Mouse (Mus musculus) c-Kit-positive CD71-negative TER-119-negative erythroid progenitor cells, embryonic 14.5 days (primary cell): ENCODE measurements at regions not wholly inside any gene's neighbourhood (a gene's known extent, or its start where the extent isn't known, plus 50 kb on each side); places are given as distances from the start of the nearest gene placed in this dataset.

Experiments
- DNase-seq: peaks from one replicate; pipeline ENCODE4 v3.0.0-alpha.2; 2013; ENCODE audit warnings: low read depth

DNA sequence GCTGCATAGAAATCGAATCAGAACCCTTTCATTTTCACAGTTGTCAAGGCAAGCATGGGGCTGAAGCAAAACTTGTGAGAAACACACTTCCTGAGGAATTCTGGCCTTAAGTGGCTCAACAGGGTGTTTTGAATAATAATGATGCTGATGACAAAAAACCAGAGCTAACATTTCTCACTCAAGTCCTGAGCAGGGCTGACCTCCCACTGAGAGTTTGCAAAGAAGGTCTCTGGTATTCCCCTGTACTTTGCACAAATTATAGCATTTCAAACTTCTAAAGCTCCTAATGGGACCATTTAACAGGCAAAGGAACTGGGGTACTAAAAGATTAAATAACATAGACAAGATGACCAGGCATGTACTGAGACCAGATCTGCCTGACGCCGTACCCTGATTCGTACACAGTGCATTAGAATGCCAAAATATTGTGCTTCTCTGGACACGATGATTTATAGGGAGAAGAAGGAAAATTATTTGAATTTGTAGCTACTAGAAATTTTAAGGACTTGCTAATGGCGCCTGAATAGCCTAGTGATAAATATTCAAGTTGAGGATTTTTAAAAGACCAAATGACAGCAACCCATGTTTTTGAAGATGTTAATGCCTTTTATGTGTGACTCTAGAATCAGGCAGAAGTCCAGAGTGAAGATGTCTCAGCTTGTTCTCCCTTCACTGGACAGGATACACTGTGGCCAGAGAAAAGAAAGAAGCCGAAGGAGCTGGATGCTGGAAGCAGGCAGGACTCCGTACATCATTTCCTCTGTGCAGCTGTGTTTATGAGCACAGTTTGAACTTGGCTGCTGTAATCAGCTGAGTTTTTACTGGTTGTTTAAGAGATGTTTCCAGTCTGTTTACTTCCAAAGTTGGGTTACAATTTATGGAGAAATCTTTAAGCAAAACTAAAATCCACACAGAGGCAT is 1056.7 kb downstream of the Fam19a2 start:
- DNase-seq = no peak

DNA sequence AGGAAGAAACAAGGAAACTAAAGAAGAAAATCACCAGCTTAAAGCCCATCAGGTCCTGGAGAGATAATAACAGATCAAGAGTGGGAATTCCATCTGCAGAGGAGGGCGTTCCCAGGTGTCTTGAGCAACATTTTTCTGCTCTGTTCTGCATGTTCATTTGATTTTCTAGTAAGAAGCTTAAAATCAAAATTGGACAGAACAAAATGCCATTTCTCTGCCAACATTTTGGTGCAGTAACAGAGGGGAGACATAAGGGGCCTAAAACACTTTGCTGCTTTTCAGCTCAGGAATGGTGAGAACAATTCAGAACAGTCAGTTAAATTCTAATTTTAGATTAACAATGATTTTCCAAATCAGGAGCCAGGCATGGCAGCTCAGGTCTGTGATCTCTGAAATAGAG is 1056.8 kb downstream of the Slc16a7 start:
- no peak for DNase-seq

DNA sequence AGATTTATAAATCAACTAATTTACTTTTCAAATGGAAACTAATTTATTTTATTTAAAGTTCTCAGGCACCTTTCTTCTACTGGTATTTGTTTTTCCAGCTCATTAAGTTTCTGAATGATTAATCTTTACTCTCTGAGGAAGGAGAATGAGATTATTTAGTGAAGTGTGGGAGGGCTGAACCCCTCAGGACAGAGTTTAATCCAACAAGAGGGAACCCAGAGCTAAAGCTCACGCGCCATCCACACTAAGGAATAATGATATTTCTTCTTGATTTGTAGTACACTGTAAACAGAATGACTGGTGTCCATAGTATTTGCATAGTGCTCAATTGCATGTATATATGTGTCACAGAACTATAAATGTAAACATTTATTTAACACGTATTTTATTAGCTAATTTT is 1050.3 kb downstream of the Slc16a7 start:
- no peak for DNase-seq

- DNase-seq = peak; percentile 1
Observed at GRCm38 (mm10) chr10:124349300-124349699, 1040.0 kb downstream of the Slc16a7 start.

- no peak for DNase-seq
Observed at GRCm38 (mm10) chr10:124362795-124363194, 1026.5 kb downstream of the Slc16a7 start.

DNA sequence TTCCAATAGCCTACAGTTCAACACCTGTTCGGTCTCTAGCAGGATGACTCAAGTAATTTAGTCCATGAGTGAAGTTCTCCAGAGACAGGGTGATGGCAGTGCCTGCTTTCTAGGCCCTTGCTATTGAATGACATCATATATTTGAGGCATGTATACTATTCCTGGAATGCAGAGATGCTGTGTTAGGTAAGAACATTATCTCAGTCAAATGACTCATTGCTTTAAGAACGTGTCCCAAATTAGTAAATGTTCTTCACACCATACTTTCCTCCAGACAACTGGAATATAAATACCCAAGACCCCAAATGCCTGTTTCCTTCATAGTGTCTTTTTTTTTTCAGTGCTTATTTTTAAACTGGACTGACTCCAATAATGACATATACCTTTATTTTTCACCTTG is 1018.3 kb downstream of the Slc16a7 start:
- no peak for DNase-seq

DNA sequence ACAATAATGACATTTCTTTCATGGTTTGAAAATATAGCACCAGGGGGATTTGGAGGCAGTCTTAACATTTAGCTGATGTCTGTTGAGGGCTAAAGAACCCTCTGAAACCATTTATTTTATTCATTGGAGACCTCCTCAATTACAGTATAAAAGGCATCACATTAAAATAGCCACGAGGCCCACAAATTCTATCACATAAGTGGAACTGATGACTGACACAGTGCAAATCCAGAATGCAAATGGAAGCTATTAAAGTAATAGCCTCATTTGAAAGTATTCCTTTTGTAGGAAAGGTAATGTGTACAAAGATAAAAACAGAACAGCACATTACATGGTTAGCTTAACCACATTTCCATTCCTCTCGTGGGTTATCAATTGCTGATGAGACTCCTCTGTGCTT is 986.6 kb downstream of the Slc16a7 start:
- no peak for DNase-seq

- no peak for DNase-seq
Observed at GRCm38 (mm10) chr10:124409633-124410032, 979.6 kb downstream of the Slc16a7 start.

DNA sequence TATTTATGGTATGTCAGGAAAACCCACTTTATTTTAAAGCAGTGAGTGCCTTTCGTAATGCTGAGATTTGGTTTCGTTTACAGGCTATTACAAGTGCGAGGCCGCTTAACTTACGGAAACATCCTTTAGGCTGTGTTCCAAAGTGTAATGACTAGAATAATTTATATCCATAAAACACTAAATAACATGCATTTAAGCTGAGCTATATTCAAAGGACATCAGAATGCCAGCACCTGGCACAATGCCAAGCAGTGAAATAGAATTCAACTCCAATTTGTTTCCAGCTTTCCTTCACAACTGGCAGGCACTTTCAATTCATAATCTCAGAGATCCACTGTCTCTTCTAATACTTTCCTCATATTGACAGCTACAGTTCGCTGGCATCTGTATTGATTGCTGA is 972.7 kb downstream of the Slc16a7 start:
- no peak for DNase-seq

- DNase-seq = no peak
Observed at GRCm38 (mm10) chr10:124423418-124423817, 965.8 kb downstream of the Slc16a7 start.
